Comparison of ENCODE assay signal across 9 mouse cellular contexts in the genomic region with DNA sequence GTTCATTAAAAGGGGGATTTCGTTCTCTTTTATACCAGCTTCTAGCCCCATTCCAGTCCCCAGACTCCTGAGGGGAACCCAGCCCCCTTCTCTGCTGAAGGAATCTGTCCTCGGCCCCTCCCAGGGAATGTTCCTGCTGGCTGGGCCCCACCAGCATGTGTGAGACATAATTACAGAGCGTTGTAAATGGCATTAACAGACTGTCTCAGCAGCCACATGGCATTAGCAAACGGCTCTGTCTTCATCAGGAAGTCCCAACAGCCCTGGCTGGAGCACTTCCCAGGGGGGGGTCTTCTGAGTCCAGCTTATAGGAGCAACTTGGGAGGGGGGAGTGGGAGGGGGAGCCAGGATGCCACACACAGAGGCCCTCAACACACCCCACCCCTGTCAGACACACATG. TPM values are rescaled to one million over a fixed set of nuclear protein-coding genes. Genes with fewer than 3 reads are reported as not detected.
DNase-seq lines count a peak whose midpoint lies in the region; ATAC-seq lines count a peak whose summit lies in the region.
"Had no signal": no experiment of that assay in that cellular context is flagged by ENCODE, and none has a peak within 500 bp of the region (broad histone marks: within the 10 kb centered on the region; RNA-seq: fewer than 3 reads in every experiment).

No protein-coding gene starts in this region.

- no peak for ATAC-seq in midbrain, embryonic 15.5 days (replicated peaks)
- ATAC-seq in forebrain, embryonic 16.5 days, result peak; percentile 72
- ATAC-seq: inflammation-experienced regulatory T-cells, adult 6 months had no signal

- H3K9ac ChIP-seq in midbrain, embryonic 15.5 days, result no peak overlapping the region
- no peak overlapping the region for H3K9ac ChIP-seq in forebrain, embryonic 16.5 days (replicated peaks; ENCODE audit: low read depth, low read length)

- H3K4me1 ChIP-seq in midbrain, embryonic 10.5 days, result peaks cover 46% of the 10 kb centered on the region
- H3K4me1 ChIP-seq in midbrain, embryonic 15.5 days, result peaks cover 25% of the 10 kb centered on the region
- H3K4me1 ChIP-seq in embryonic facial prominence, embryonic 10.5 days, result peaks cover 41% of the 10 kb centered on the region
- peaks cover 32% of the 10 kb centered on the region for H3K4me1 ChIP-seq in forebrain, embryonic 16.5 days (replicated peaks; ENCODE audit: control insufficient read depth, insufficient read depth, low read length)

- no peaks in the 10 kb centered on the region for H3K36me3 ChIP-seq in midbrain, embryonic 10.5 days
- H3K36me3 ChIP-seq in midbrain, embryonic 15.5 days (replicated peaks), result no peaks in the 10 kb centered on the region
- no peaks in the 10 kb centered on the region for H3K36me3 ChIP-seq in embryonic facial prominence, embryonic 10.5 days (replicated peaks)
- H3K36me3 ChIP-seq in forebrain, embryonic 16.5 days (ENCODE audit: control insufficient read depth, insufficient read depth), result no peaks in the 10 kb centered on the region

- H3K27me3 ChIP-seq in midbrain, embryonic 10.5 days (ENCODE audit: low read depth, poor library complexity, severe bottlenecking), result peaks cover 76% of the 10 kb centered on the region
- H3K27me3 ChIP-seq in midbrain, embryonic 15.5 days (replicated peaks), result peaks cover 10% of the 10 kb centered on the region; the same call in 1 of the 2 replicates
- H3K27me3 ChIP-seq in embryonic facial prominence, embryonic 10.5 days (replicated peaks; ENCODE audit: low read depth, poor library complexity, severe bottlenecking), result peaks cover 71% of the 10 kb centered on the region
- peaks cover 6% of the 10 kb centered on the region; the same call in 1 of the 2 replicates for H3K27me3 ChIP-seq in forebrain, embryonic 16.5 days (replicated peaks; ENCODE audit: control insufficient read depth, insufficient read depth, low read length)

- WGBS in midbrain, embryonic 10.5 days, result 39% methylated on average over 4 of the region's 4 CpGs
- WGBS in midbrain, embryonic 15.5 days, result 19% methylated on average over 4 of the region's 4 CpGs
- WGBS in embryonic facial prominence, embryonic 10.5 days, result 32% methylated on average over 4 of the region's 4 CpGs
- 11% methylated on average over 4 of the region's 4 CpGs for WGBS in forebrain, embryonic 16.5 days

- H3K4me2 ChIP-seq in midbrain, embryonic 15.5 days, result no peak overlapping the region
- no peak overlapping the region for H3K4me2 ChIP-seq in forebrain, embryonic 16.5 days (ENCODE audit: low read length)

- H3K9me3 ChIP-seq in midbrain, embryonic 10.5 days (replicated peaks), result no peaks in the 10 kb centered on the region; the same call in none of the 2 replicates
- no peaks in the 10 kb centered on the region; the same call in 1 of the 2 replicates for H3K9me3 ChIP-seq in midbrain, embryonic 15.5 days
- peaks cover 3% of the 10 kb centered on the region; the same call in 1 of the 2 replicates for H3K9me3 ChIP-seq in embryonic facial prominence, embryonic 10.5 days
- H3K9me3 ChIP-seq in forebrain, embryonic 16.5 days (ENCODE audit: control insufficient read depth, low read length), result peaks cover 4% of the 10 kb centered on the region; the same call in 1 of the 2 replicates

- peak overlapping the region; percentile 50; the same call in 1 of the 2 replicates for H3K27ac ChIP-seq in midbrain, embryonic 10.5 days (replicated peaks)
- no peak overlapping the region for H3K27ac ChIP-seq in midbrain, embryonic 15.5 days
- H3K27ac ChIP-seq in embryonic facial prominence, embryonic 10.5 days (replicated peaks), result peak overlapping the region; percentile 37; the same call in 1 of the 2 replicates
- H3K27ac ChIP-seq in forebrain, embryonic 16.5 days (ENCODE audit: low read length), result peak overlapping the region; percentile 33; the same call in 1 of the 2 replicates

- H3K4me3 ChIP-seq in midbrain, embryonic 10.5 days, result no peak overlapping the region
- no peak overlapping the region for H3K4me3 ChIP-seq in midbrain, embryonic 15.5 days
- no peak overlapping the region for H3K4me3 ChIP-seq in embryonic facial prominence, embryonic 10.5 days
- H3K4me3 ChIP-seq in forebrain, embryonic 16.5 days (replicated peaks; ENCODE audit: low read length), result no peak overlapping the region

- no peak for DNase-seq in midbrain, embryonic 10.5 days (ENCODE audit: low spot score)
- peak; percentile 41 for DNase-seq in embryonic facial prominence, embryonic 10.5 days (ENCODE audit: low spot score)
- DNase-seq in mesoderm, embryonic 11.5 days (ENCODE audit: low read depth, low spot score), result peak; percentile 47
- DNase-seq in MN1 (ENCODE audit: low spot score), result no peak
- no peak for DNase-seq in adrenal gland, postnatal 10 days
- DNase-seq: cerebellum, adult 9-11 months had no signal

RNA-seq across cellular contexts. Expression of gene Fam222a, which starts 29.1 kb away (rescaled TPM):
- 4.0 and 5.1 TPM in 2 replicates for polyA plus RNA-seq in midbrain, embryonic 10.5 days (2016; fragmentation: Nextera tagmentation; extraction: Ambion mirVana)
- polyA plus RNA-seq in midbrain, embryonic 15.5 days (2015; fragmentation: Nextera tagmentation; extraction: Ambion mirVana), result 7.1 and 8.1 TPM in 2 replicates
- 2.3 and 3.8 TPM in 2 replicates for polyA plus RNA-seq in embryonic facial prominence, embryonic 10.5 days (2016; fragmentation: Nextera tagmentation; extraction: Ambion mirVana)
- 4.3 and 4.4 TPM in 2 replicates for polyA plus RNA-seq in forebrain, embryonic 16.5 days (2015; fragmentation: Nextera tagmentation; extraction: Ambion mirVana)
- 10 to 100 TPM; 29.5 to 56.8 TPM for total RNA-seq in adrenal gland, postnatal 10 days (2021)
- polyA plus RNA-seq: inflammation-experienced regulatory T-cells, adult 6 months had no signal

Comparison
In these comparisons a context has a peak if more than half of its experiments do, and no peak if none do; other contexts are left out.
1. DNase-seq: peak in embryonic facial prominence, embryonic 10.5 days (single experiment) and mesoderm, embryonic 11.5 days (single experiment); none in midbrain, embryonic 10.5 days (single experiment), MN1 (single experiment) and adrenal gland, postnatal 10 days (single experiment).